Mouse (Mus musculus) retina, embryonic 14.5 days (tissue): Measurements from ENCODE around the gene Sorl1.

Source experiments
- DNase-seq: peaks from one replicate; pipeline ENCODE4 v3.0.0-alpha.2; 2015; ENCODE audit warnings: low spot score

Gene Sorl1

GRCm38 (mm10) chr9:41951472-41952129, 172.5 kb downstream of the Sorl1 start:
- DNase-seq = no peak

- DNase-seq = peak; percentile 93
Measured at GRCm38 (mm10) chr9:41950991-41951451, 173.1 kb downstream of the Sorl1 start.

DNA sequence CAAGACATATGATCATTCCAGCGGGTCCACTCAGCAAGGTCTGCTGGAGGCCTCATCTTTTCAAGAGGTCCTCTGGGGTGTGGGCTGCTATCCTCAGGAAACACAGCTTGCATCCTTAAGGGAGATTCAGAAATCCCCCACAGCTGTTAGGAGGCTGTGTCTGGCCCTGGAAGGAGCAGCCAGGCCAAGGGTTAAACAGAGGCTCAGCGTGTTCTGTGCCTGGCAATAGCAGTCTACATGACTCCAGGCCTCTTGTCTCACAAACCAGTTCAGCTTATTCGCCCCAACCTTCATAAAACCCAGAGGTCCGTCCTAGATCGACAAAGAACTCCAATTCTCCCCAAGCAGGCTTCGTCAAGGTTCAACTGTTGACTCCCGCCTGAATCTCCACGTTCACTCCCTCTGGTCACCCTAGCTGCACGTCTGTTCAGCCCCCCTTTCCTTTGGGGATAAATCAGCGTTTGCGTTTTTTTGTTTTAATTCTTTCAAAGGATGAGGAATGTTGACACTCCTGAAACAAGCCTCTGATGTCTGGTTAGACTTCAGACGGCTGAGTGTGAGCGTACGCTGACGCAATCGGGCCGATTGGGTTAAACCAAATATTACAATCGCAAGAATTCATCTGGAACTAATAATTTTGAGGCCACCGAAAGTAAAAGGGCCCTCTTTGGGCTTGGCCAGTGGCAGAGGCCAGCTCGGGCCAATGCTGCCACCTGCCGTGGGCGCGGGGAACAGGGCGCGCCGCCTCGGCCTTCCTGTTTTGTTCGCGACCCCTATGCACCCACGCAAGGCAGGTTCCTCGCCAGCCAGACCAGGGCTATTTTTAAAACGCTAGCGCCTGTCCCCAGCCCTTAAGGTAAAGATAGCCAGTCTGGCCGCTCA, 173.7 kb downstream of the Sorl1 start:
- DNase-seq = peak; percentile 93

- DNase-seq = no peak
Measured at GRCm38 (mm10) chr9:41949476-41949875, 174.6 kb downstream of the Sorl1 start.

DNA sequence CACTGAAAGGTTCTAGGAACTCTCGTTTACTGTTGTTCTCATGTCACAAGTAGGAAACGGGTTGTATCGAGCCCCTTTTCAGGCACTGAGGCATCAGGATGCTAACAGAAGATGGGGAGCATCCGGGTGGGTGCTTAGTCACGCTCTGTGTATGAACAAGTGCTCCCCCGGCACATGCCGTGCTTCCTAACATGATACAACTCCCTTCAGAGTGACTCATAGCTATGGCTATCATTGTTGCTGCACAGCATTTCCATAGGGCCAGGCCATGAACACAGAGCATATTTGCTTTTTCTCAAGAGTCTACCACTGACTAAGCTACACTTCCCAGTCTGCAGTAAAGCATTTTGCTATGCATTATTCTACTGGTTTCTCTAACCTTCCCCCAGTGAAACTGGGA, 179.1 kb downstream of the Sorl1 start:
- no peak for DNase-seq

- DNase-seq = no peak
Measured at GRCm38 (mm10) chr9:41942970-41943635, 181.0 kb downstream of the Sorl1 start.

- DNase-seq = no peak
Measured at GRCm38 (mm10) chr9:41940311-41940853, 183.7 kb downstream of the Sorl1 start.

DNA sequence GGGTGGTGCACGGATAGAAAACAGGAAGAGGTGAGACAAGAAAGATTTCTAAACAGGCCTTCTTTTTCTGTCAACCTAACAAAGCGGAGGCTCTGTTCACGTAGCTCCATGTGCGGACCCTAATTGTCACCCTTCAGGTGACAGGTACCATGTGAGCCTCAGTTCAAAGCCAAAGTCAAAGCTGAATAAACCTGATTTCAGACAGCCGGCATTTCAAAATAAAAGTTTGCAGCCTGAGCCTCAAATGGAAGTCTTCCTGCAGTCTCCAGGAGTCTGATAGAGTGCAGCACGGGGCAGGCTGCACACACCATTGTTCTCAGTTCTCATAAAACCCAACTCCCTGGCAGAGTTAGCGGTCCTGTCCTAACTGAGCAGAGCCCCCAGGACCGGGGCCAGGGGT, 185.6 kb downstream of the Sorl1 start:
- no peak for DNase-seq

GRCm38 (mm10) chr9:41937967-41938348, 186.1 kb downstream of the Sorl1 start:
- no peak for DNase-seq

- DNase-seq = peak; percentile 22
Measured at GRCm38 (mm10) chr9:41937341-41937966, 186.6 kb downstream of the Sorl1 start.

DNA sequence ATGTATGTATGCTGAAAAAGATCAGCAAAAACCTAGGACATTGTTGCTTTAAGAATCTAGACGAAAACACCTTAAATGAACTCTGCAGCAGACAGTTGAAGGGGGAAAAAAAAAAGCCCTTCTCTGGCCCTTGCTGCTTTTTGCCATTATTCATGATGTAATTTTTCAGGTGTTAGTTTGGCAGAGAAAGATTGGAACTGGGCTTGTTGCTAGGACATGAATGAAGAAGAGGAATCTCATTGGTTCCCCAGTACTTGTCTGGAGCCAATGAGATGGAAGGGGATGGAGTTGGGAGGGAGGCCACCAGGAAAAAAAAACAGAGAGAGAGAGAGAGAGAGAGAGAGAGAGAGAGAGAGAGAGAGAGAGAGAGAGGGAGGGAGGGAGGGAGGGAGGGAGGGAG, 187.5 kb downstream of the Sorl1 start:
- DNase-seq = peak; percentile 38

DNA sequence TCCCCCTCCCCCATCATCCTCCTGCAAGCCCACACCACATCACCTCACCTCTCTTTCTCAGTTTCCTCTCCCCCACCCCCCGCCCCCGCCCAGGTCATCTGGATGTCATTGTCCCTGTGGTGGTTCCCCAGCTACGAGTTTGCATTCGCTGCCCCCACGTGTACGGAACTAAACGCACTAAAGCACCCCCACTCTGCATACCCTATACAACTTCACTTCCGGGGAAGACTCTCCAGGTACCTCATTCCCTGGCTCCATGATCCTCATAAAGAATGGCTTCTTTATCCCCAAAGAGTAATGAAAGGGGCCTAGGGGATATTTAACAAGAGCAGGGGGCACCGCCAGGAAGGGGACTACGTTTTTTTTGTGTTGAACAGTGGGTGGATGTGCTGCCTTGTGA, 188.1 kb downstream of the Sorl1 start:
- DNase-seq = no peak

DNA sequence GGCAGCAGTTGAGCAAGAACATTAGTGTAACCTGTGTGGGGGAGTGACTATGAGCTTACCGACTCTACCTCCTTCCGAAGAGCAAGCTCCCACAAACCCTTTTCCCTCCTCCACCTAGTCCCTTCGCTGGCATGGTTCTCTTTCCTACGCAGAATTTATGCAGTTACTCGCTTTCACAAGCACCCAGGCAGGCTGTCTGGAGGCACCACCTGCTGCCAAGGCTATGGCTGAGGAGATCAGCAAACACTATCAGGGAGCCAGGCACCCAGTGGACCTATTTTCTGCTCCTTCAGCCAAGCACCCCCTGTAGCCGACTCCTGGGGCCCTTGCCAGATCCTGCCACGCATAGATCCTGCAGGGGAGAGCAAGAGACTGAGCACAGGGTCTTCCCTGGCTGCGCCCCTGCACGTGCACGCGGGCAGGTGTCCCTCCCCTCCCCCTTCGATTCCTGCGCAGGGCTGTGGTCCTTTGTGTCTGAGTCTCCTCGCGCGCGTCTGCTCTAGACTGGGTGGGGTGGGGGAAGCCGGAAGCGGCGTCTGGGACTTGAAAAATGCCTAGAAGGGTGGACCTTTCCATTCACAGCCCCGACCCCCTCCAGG, 188.6 kb downstream of the Sorl1 start:
- peak; percentile 68 for DNase-seq

- DNase-seq = no peak
Measured at GRCm38 (mm10) chr9:41934848-41935372, 189.2 kb downstream of the Sorl1 start.

DNA sequence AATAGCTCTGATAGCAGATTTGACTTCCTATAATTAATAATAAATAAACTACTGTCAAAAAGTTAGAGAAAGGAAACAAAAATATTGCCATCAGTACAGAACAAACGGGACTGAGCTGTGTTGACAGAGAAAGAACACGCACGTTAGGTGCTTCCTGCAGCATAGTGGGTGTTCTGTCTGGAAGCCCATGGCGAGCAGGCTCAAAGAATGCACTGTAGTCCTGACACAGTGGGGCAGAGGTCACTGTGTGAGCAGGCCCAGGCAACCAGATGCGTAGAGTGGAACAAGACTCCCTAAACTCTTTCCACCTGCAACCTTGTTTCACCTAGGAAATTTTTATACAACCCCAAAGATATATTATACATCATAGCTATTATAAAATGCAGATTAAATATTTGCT, 194.1 kb downstream of the Sorl1 start:
- DNase-seq = no peak

DNA sequence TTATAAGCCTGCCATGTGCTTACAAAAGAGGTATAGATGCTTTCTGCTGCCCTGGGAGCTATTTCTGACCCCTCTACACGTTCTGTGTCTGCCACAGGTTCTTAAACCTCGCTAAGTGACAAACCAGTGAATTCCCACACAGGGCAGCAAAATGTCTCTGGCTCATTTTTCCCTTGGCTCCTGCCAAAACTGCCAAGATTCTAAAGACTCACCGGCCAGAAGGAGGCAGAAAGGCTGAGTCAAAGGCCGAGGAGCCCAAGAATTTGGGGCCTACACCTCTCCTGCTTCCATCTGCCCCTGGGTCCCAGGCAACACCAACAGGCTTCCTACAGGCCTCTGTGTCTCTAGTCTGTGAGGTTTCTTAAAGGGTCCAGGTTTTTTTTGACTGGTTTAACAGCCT, 198.4 kb downstream of the Sorl1 start:
- no peak for DNase-seq

DNA sequence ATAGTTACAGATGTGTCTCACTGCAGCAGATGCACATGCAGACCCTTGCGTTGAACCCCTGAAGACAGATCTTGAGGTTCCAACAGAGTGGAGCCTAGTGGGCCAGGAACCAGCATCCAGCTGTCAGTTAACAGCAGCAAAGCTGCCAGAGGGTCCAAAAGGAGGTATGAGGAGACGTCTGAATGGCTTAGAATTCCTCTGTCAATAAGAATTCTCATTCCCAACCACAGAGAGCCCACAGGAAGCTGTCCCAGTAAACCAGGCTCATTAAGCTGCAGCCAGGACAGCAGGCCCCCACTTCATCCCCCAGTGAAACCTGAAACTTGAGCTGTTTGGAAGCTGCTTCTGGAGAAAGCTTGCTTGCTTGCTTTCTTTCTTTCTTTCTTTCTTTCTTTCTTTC, 200.0 kb downstream of the Sorl1 start:
- DNase-seq = no peak

GRCm38 (mm10) chr9:41922416-41922815, 201.7 kb downstream of the Sorl1 start:
- DNase-seq = no peak

- DNase-seq = no peak
Measured at GRCm38 (mm10) chr9:41918657-41919380, 205.3 kb downstream of the Sorl1 start.

- DNase-seq = no peak
Measured at GRCm38 (mm10) chr9:41918155-41918554, 205.9 kb downstream of the Sorl1 start.

DNA sequence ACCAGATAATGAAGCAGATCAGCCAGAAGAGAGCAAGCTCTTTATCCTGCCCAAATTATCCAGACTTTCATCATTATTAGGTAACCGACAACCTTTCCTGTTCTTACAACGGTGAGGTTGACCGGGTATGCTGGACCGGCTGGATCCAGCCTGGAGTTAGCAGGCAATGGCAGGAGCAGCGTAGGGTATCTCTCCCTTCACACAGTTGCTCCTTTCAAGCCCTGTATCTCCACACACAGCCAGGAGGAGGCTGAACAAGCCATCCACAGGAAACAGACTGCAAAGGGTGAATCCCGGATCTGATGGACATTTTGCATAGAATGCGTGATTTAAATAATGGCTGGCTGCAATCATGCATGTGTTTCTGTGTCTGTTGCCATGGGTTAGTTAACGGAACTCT, 208.5 kb downstream of the Sorl1 start:
- DNase-seq = no peak
